Mouse (Mus musculus): ENCODE results near the gene Mchr1. TPM values are rescaled to one million over a fixed set of nuclear protein-coding genes. Genes with fewer than 3 reads are reported as not detected.

The Mchr1 gene
- 1.4 and 1.8 TPM in 2 replicates for polyA plus RNA-seq (2014; fragmentation: Nextera tagmentation; extraction: Ambion mirVana)

- H3K9me3 ChIP-seq (replicated peaks; ENCODE audit: control insufficient read depth, low read length) = no peaks in the 10 kb centered on the region
- H3K27me3 ChIP-seq (replicated peaks; ENCODE audit: control insufficient read depth, insufficient read depth, low read length) = no peaks in the 10 kb centered on the region
- H3K4me3 ChIP-seq (ENCODE audit: low read depth, low read length) = peak within 1 kb of the TSS; percentile 36
- WGBS = under 1% methylated on average over 25 of the region's 25 CpGs
- H3K9ac ChIP-seq (ENCODE audit: low read length) = peak within 1 kb of the TSS; percentile 35
- H3K4me1 ChIP-seq (ENCODE audit: control insufficient read depth, insufficient read depth, low read length) = peaks cover 6% of the 10 kb centered on the region
- H3K36me3 ChIP-seq (ENCODE audit: control insufficient read depth, insufficient read depth, low read length) = no peaks in the 10 kb centered on the region
- DNase-seq (ENCODE audit: low spot score) (peak; percentile 86), ATAC-seq (peak; percentile 93)
- H3K27ac ChIP-seq (ENCODE audit: low read depth, low read length) = no peak within 1 kb of the TSS
- peak within 1 kb of the TSS; percentile 69 for H3K4me2 ChIP-seq (ENCODE audit: low read length)
Observed at GRCm38 (mm10) chr15:81235086-81235920, at the start of gene Mchr1. Mchr1 (plus strand) TSS chr15:81235499.

DNA sequence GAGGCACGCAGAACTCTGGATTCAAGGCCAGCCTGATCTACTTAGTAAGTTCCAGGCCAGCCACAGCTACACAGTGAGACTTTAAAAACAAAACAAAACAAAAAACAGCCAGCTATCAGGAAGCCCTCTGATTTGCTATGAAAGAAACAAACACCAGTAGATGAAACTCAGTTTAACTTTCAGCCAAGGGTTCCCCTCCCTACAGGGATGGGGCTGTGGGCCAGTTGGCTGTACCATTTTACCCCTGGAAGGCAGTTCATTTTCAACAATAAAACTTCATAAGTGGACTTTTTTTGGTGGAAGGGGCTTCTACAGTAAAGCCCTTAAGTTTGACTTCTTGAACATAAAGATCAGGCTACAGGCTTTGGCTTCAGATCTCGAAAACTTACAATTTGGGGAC is 46.2 kb upstream of the Mchr1 start:
- 90% methylated on average over 2 of the region's 2 CpGs for WGBS

GRCm38 (mm10) chr15:81190011-81190629 is 45.2 kb upstream of the Mchr1 start:
- H3K4me1 ChIP-seq (ENCODE audit: control insufficient read depth, insufficient read depth, low read length) = peaks cover 12% of the 10 kb centered on the region; the same call in 1 of the 2 replicates
- H3K9ac ChIP-seq (ENCODE audit: low read length) = peak overlapping the region; percentile 83
- H3K36me3 ChIP-seq (ENCODE audit: control insufficient read depth, insufficient read depth, low read length) = peaks cover 12% of the 10 kb centered on the region
- no peaks in the 10 kb centered on the region for H3K9me3 ChIP-seq (replicated peaks; ENCODE audit: control insufficient read depth, low read length)
- no peaks in the 10 kb centered on the region for H3K27me3 ChIP-seq (replicated peaks; ENCODE audit: control insufficient read depth, insufficient read depth, low read length)
- ATAC-seq = no peak; the same call in 1 of the 2 replicates
- WGBS = under 1% methylated on average over 46 of the region's 46 CpGs
- H3K27ac ChIP-seq (ENCODE audit: low read depth, low read length) = peak overlapping the region; percentile 79
- peak overlapping the region; percentile 64 for H3K4me2 ChIP-seq (ENCODE audit: low read length)
- peak overlapping the region; percentile 77 for H3K4me3 ChIP-seq (ENCODE audit: low read depth, low read length)
- DNase-seq (ENCODE audit: low spot score) = peak; percentile 28

More for the DNA sequence above, 46.2 kb upstream of the Mchr1 start:
- peaks cover 12% of the 10 kb centered on the region; the same call in 1 of the 2 replicates for H3K4me1 ChIP-seq (ENCODE audit: control insufficient read depth, insufficient read depth, low read length)
- H3K4me2 ChIP-seq (ENCODE audit: low read length) = peak overlapping the region; percentile 64
- peaks cover 12% of the 10 kb centered on the region for H3K36me3 ChIP-seq (ENCODE audit: control insufficient read depth, insufficient read depth, low read length)
- H3K27me3 ChIP-seq (replicated peaks; ENCODE audit: control insufficient read depth, insufficient read depth, low read length) = no peaks in the 10 kb centered on the region
- H3K9me3 ChIP-seq (replicated peaks; ENCODE audit: control insufficient read depth, low read length) = no peaks in the 10 kb centered on the region
- H3K27ac ChIP-seq (ENCODE audit: low read depth, low read length) = no peak overlapping the region
- DNase-seq (ENCODE audit: low spot score) (no peak), ATAC-seq (no peak)
- H3K4me3 ChIP-seq (ENCODE audit: low read depth, low read length) = peak overlapping the region; percentile 77
- H3K9ac ChIP-seq (ENCODE audit: low read length) = peak overlapping the region; percentile 83; the same call in 1 of the 2 replicates

- H3K9me3 ChIP-seq (replicated peaks; ENCODE audit: control insufficient read depth, low read length) = no peaks in the 10 kb centered on the region
- H3K4me2 ChIP-seq (ENCODE audit: low read length) = peak within 1 kb of the TSS; percentile 64
- H3K4me3 ChIP-seq (ENCODE audit: low read depth, low read length) = peak within 1 kb of the TSS; percentile 77
- H3K27ac ChIP-seq (ENCODE audit: low read depth, low read length) = peak within 1 kb of the TSS; percentile 79
- peaks cover 12% of the 10 kb centered on the region for H3K36me3 ChIP-seq (ENCODE audit: control insufficient read depth, insufficient read depth, low read length)
- ATAC-seq (peak; percentile 100), DNase-seq (ENCODE audit: low spot score) (peak; percentile 100)
- under 1% methylated on average over 48 of the region's 48 CpGs for WGBS
- no peaks in the 10 kb centered on the region for H3K27me3 ChIP-seq (replicated peaks; ENCODE audit: control insufficient read depth, insufficient read depth, low read length)
- H3K4me1 ChIP-seq (ENCODE audit: control insufficient read depth, insufficient read depth, low read length) = peaks cover 12% of the 10 kb centered on the region; the same call in 1 of the 2 replicates
- peak within 1 kb of the TSS; percentile 83 for H3K9ac ChIP-seq (ENCODE audit: low read length)
Observed at GRCm38 (mm10) chr15:81190630-81191178, 44.6 kb upstream of the Mchr1 start, which contains the start of gene Mrtfa. Mrtfa (minus strand) TSS chr15:81190757.

DNA sequence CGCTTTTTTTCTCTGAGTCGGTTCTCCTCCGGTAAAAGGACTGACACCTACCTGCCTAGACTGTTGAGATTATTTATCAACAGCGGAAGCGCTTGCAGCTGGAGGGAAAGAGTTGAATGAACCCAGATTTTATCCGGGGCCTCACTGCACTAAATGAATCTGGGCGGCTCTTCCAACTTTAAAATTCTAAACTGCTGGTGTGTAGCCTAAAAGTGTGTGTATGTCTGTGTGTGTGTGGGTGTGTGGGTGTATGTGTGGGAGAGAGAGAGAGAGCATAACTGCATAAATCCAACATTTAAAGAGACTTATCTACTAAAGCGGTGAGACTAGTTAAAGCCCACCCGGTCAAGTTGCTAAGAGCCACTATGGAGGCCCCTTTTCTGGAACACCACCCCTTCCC is 44.0 kb upstream of the Mchr1 start:
- Histone ChIP-seq H3K27ac (ENCODE audit: low read depth, low read length) (no peak overlapping the region), H3K27me3 (replicated peaks; ENCODE audit: control insufficient read depth, insufficient read depth, low read length) (no peaks in the 10 kb centered on the region), H3K4me1 (ENCODE audit: control insufficient read depth, insufficient read depth, low read length) (peaks cover 12% of the 10 kb centered on the region; the same call in 1 of the 2 replicates), H3K9me3 (replicated peaks; ENCODE audit: control insufficient read depth, low read length) (no peaks in the 10 kb centered on the region), H3K4me3 (ENCODE audit: low read depth, low read length) (peak overlapping the region; percentile 77), H3K36me3 (ENCODE audit: control insufficient read depth, insufficient read depth, low read length) (peaks cover 12% of the 10 kb centered on the region), H3K4me2 (ENCODE audit: low read length) (peak overlapping the region; percentile 64), H3K9ac (ENCODE audit: low read length) (peak overlapping the region; percentile 71)
- DNase-seq (ENCODE audit: low spot score) (no peak), ATAC-seq (no peak)
- WGBS = 22% methylated on average over 9 of the region's 9 CpGs

DNA sequence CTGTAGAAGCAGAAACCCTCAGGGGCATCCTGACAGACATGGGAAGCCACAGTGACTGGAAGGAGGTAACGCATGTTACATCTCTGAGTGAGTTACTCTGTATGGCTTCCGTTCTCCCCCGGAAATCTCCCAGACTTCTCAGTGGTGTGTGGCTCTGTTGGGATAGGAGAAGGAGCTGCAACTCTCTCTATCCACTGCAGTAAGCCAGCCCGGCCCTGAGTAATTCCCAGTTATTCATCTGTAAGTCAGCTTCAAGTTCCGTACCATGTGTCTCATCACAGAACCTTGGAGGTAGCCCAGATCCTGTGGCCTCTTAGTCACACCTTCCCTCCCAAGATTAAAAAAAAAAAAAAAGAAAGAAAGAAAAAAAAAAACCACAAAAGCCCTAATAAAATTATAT is 43.0 kb upstream of the Mchr1 start:
- ATAC-seq = no peak
- Histone ChIP-seq H3K9me3 (replicated peaks; ENCODE audit: control insufficient read depth, low read length) (no peaks in the 10 kb centered on the region), H3K4me1 (ENCODE audit: control insufficient read depth, insufficient read depth, low read length) (peaks cover 12% of the 10 kb centered on the region; the same call in 1 of the 2 replicates), H3K27ac (ENCODE audit: low read depth, low read length) (no peak overlapping the region), H3K9ac (ENCODE audit: low read length) (no peak overlapping the region), H3K27me3 (replicated peaks; ENCODE audit: control insufficient read depth, insufficient read depth, low read length) (no peaks in the 10 kb centered on the region), H3K4me2 (ENCODE audit: low read length) (no peak overlapping the region), H3K4me3 (ENCODE audit: low read depth, low read length) (no peak overlapping the region), H3K36me3 (ENCODE audit: control insufficient read depth, insufficient read depth, low read length) (0 out of 2 replicates have a peak, but pooled peaks cover 4% of the 10 kb centered on the region)
- 91% methylated on average over 5 of the region's 5 CpGs for WGBS
- no peak for DNase-seq (ENCODE audit: low spot score)

DNA sequence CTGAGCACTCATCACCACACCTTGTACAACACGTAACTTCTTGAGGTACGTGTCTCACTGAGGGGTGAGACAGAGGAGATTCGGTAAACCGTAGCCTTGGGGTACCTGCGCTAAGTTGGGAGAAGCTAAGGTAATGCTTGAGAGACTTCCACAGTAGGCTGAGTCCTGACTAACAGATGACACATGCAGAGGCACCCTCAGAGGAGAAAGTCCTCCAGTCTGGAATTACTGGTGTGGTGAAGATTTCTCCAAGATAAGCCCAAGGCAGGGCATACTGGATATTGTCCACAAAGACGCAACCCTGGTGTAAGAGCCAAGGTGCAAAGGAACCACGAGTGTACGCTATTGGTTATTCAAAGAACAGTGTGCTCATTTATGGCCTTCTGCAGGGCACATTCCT is 42.4 kb upstream of the Mchr1 start:
- Histone ChIP-seq H3K4me3 (ENCODE audit: low read depth, low read length) (no peak overlapping the region), H3K4me2 (ENCODE audit: low read length) (no peak overlapping the region), H3K9me3 (replicated peaks; ENCODE audit: control insufficient read depth, low read length) (no peaks in the 10 kb centered on the region), H3K36me3 (ENCODE audit: control insufficient read depth, insufficient read depth, low read length) (0 out of 2 replicates have a peak, but pooled peaks cover 1% of the 10 kb centered on the region), H3K27me3 (replicated peaks; ENCODE audit: control insufficient read depth, insufficient read depth, low read length) (no peaks in the 10 kb centered on the region), H3K4me1 (ENCODE audit: control insufficient read depth, insufficient read depth, low read length) (peaks cover 12% of the 10 kb centered on the region; the same call in 1 of the 2 replicates), H3K27ac (ENCODE audit: low read depth, low read length) (no peak overlapping the region), H3K9ac (ENCODE audit: low read length) (no peak overlapping the region)
- DNase-seq (ENCODE audit: low spot score) = no peak
- ATAC-seq = no peak
- WGBS = 93% methylated on average over 8 of the region's 8 CpGs

- H3K4me2 ChIP-seq (ENCODE audit: low read length) = no peak overlapping the region
- no peak overlapping the region for H3K9ac ChIP-seq (ENCODE audit: low read length)
- H3K4me1 ChIP-seq (ENCODE audit: control insufficient read depth, insufficient read depth, low read length) = peaks cover 4% of the 10 kb centered on the region; the same call in 1 of the 2 replicates
- no peak overlapping the region for H3K27ac ChIP-seq (ENCODE audit: low read depth, low read length)
- no peaks in the 10 kb centered on the region for H3K27me3 ChIP-seq (replicated peaks; ENCODE audit: control insufficient read depth, insufficient read depth, low read length)
- 88% methylated on average over 6 of the region's 6 CpGs for WGBS
- H3K36me3 ChIP-seq (ENCODE audit: control insufficient read depth, insufficient read depth, low read length) = no peaks in the 10 kb centered on the region
- ATAC-seq (no peak), DNase-seq (ENCODE audit: low spot score) (no peak)
- H3K4me3 ChIP-seq (ENCODE audit: low read depth, low read length) = no peak overlapping the region
- no peaks in the 10 kb centered on the region for H3K9me3 ChIP-seq (replicated peaks; ENCODE audit: control insufficient read depth, low read length)
Observed at GRCm38 (mm10) chr15:81194791-81195190, 40.5 kb upstream of the Mchr1 start.
